In the genomic region with DNA sequence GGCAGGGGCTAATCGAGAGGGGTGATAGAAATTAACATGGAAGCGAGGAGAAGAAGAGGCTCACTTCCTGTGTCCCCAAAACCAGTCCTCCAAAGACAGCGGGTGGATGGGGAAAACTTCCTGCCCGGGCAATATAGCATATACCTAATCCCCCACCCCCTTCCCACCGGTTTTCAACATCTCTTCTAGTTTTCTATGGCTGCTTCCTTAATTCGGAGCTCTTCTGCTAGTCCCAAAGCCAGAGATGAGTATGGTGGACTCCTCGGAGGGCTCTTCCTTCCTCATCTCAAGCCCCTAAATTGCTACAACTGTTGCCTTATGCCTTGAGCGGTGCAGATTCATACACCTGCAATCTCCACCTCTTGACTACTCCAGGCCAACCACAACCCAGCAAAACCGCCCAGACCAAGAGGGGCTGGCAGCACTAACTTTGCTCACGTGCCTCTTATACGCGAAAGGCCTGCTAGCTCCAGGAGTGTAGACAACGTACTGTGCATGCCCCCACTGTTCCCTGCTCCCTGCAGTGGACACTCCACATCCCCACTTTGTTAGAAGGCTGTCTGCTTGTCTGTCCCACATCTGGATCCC, we compare ENCODE assay signal across 9 mouse cellular contexts. TPM values are rescaled to one million over a fixed set of nuclear protein-coding genes. Genes with fewer than 3 reads are reported as not detected.
DNase-seq lines count a peak whose midpoint lies in the region; ATAC-seq lines count a peak whose summit lies in the region.
"Had no signal": no experiment of that assay in that cellular context is flagged by ENCODE, and none has a peak within 500 bp of the region (broad histone marks: within the 10 kb centered on the region; RNA-seq: fewer than 3 reads in every experiment).

No protein-coding gene starts in this region.

- intact Hi-C loops in left cerebral cortex, postnatal 4 days (cut with DNase I): no loop called here

- 0 out of 2 replicates have a peak, but pooled peaks cover under 1% of the 10 kb centered on the region for H3K9me3 ChIP-seq in hindbrain, embryonic 10.5 days
- no peaks in the 10 kb centered on the region for H3K9me3 ChIP-seq in liver, embryonic 15.5 days (replicated peaks)

- H3K27ac ChIP-seq in hindbrain, embryonic 10.5 days: peak overlapping the region; percentile 89
- peak overlapping the region; percentile 55; the same call in 1 of the 2 replicates for H3K27ac ChIP-seq in liver, embryonic 15.5 days (replicated peaks)

- peaks cover 24% of the 10 kb centered on the region for H3K36me3 ChIP-seq in hindbrain, embryonic 10.5 days
- peaks cover 26% of the 10 kb centered on the region for H3K36me3 ChIP-seq in liver, embryonic 15.5 days (replicated peaks)

- peak overlapping the region; percentile 48 for H3K9ac ChIP-seq in liver, embryonic 15.5 days

- peaks cover 99% of the 10 kb centered on the region for H3K27me3 ChIP-seq in hindbrain, embryonic 10.5 days (ENCODE audit: insufficient read depth, poor library complexity, severe bottlenecking)
- H3K27me3 ChIP-seq in liver, embryonic 15.5 days: peaks cover 75% of the 10 kb centered on the region

- peak overlapping the region; percentile 59 for H3K4me3 ChIP-seq in hindbrain, embryonic 10.5 days
- H3K4me3 ChIP-seq in liver, embryonic 15.5 days (replicated peaks): peak overlapping the region; percentile 49

- ATAC-seq in liver, embryonic 15.5 days (ENCODE audit: insufficient read depth): no peak
- ATAC-seq in activated CD4-positive, CD25-positive, alpha-beta regulatory T cell, adult 4 months: no peak

- peak; percentile 25 for DNase-seq in cerebellum, adult 11 months
- DNase-seq in cerebellum, postnatal 10 days: no peak
- peak; percentile 64 for DNase-seq in A20 (ENCODE audit: low read depth, low spot score)
- no peak for DNase-seq in hindbrain, embryonic 10.5 days (ENCODE audit: low spot score)
- no peak for DNase-seq in spleen, postnatal 4 days (ENCODE audit: low spot score in 2 of 2)
- DNase-seq in left cerebral cortex, postnatal 4 days: no peak

- peaks cover 96% of the 10 kb centered on the region for H3K4me1 ChIP-seq in hindbrain, embryonic 10.5 days (replicated peaks)
- peaks cover 76% of the 10 kb centered on the region for H3K4me1 ChIP-seq in liver, embryonic 15.5 days (replicated peaks)

- 11% methylated on average over 13 of the region's 13 CpGs for WGBS in hindbrain, embryonic 10.5 days
- WGBS in liver, embryonic 15.5 days (ENCODE audit: insufficient replicate concordance): 7% methylated on average over 13 of the region's 13 CpGs

- peak overlapping the region; percentile 77 for H3K4me2 ChIP-seq in liver, embryonic 15.5 days

RNA-seq across cellular contexts. Expression of a gene that starts 0.6 kb away (rescaled TPM):
- polyA plus RNA-seq in hindbrain, embryonic 10.5 days (2016; fragmentation: Nextera tagmentation; extraction: Ambion mirVana): 8.1 and 10.5 TPM in 2 replicates
- polyA plus RNA-seq in liver, embryonic 15.5 days (2015; fragmentation: Nextera tagmentation; extraction: Ambion mirVana): 20.7 and 42.1 TPM in 2 replicates
- not detected for polyA plus RNA-seq in activated CD4-positive, CD25-positive, alpha-beta regulatory T cell, adult 4 months (2017; shearing (Covaris generic))
- 1 to 10 TPM; 4.9 to 7.5 TPM for total RNA-seq in left cerebral cortex, postnatal 4 days (2021)
- total RNA-seq: neutrophil, adult 5-6 weeks had no signal

RNA-seq across cellular contexts. Expression of a gene that starts 8.0 kb away (rescaled TPM):
- polyA plus RNA-seq in hindbrain, embryonic 10.5 days (2016; fragmentation: Nextera tagmentation; extraction: Ambion mirVana): 103 and 118 TPM in 2 replicates
- 138 and 159 TPM in 2 replicates for polyA plus RNA-seq in liver, embryonic 15.5 days (2015; fragmentation: Nextera tagmentation; extraction: Ambion mirVana)
- 10 to 100 TPM; 34.2 to 50.7 TPM for polyA plus RNA-seq in activated CD4-positive, CD25-positive, alpha-beta regulatory T cell, adult 4 months (2017; shearing (Covaris generic))
- total RNA-seq in left cerebral cortex, postnatal 4 days (2021): 10 to 100 TPM; 39.7 to 39.9 TPM

RNA-seq across cellular contexts. Expression of a gene that starts 12.7 kb away (rescaled TPM):
- polyA plus RNA-seq in hindbrain, embryonic 10.5 days (2016; fragmentation: Nextera tagmentation; extraction: Ambion mirVana): 0.72 and 1.5 TPM in 2 replicates
- polyA plus RNA-seq in liver, embryonic 15.5 days (2015; fragmentation: Nextera tagmentation; extraction: Ambion mirVana): 1.0 and 1.2 TPM in 2 replicates
- polyA plus RNA-seq in activated CD4-positive, CD25-positive, alpha-beta regulatory T cell, adult 4 months (2017; shearing (Covaris generic)): under 1 TPM in 1 of 2 experiments, not detected in 1; 0.92 TPM
- 1 to 10 TPM; 5.1 to 5.2 TPM for total RNA-seq in left cerebral cortex, postnatal 4 days (2021)

RNA-seq across cellular contexts. Expression of a gene that starts 20.2 kb away (rescaled TPM):
- 23.1 and 70.9 TPM in 2 replicates for polyA plus RNA-seq in hindbrain, embryonic 10.5 days (2016; fragmentation: Nextera tagmentation; extraction: Ambion mirVana)
- 0.07 TPM in 1 of 2 replicates, not detected in the other for polyA plus RNA-seq in liver, embryonic 15.5 days (2015; fragmentation: Nextera tagmentation; extraction: Ambion mirVana)
- not detected for polyA plus RNA-seq in activated CD4-positive, CD25-positive, alpha-beta regulatory T cell, adult 4 months (2017; shearing (Covaris generic))
- 10 to 100 TPM; 12.9 to 14.4 TPM for total RNA-seq in left cerebral cortex, postnatal 4 days (2021)
- total RNA-seq: neutrophil, adult 5-6 weeks had no signal

Comparison
In these comparisons a context has a peak if more than half of its experiments do, and no peak if none do; other contexts are left out.
1. DNase-seq: peak in cerebellum, adult 11 months (single experiment) and A20 (single experiment); none in cerebellum, postnatal 10 days (0 of 2), hindbrain, embryonic 10.5 days (single experiment), spleen, postnatal 4 days (0 of 2) and left cerebral cortex, postnatal 4 days (single experiment).